Mouse (Mus musculus): ENCODE data around the gene Cacna1e.

Gene Cacna1e

GRCm38 (mm10) chr1:154622666-154623653 lies 261.3 kb downstream of the Cacna1e start:
- no peak for DNase-seq (ENCODE audit: low spot score)

- DNase-seq (ENCODE audit: low spot score) = no peak
Observed at GRCm38 (mm10) chr1:154617743-154618455, 266.4 kb downstream of the Cacna1e start.

- no peak for DNase-seq (ENCODE audit: low spot score)
Observed at GRCm38 (mm10) chr1:154615759-154616158, 268.5 kb downstream of the Cacna1e start.

- DNase-seq (ENCODE audit: low spot score) = no peak
Observed at GRCm38 (mm10) chr1:154608516-154608915, 275.8 kb downstream of the Cacna1e start.

GRCm38 (mm10) chr1:154607406-154607805 lies 276.9 kb downstream of the Cacna1e start:
- no peak for DNase-seq (ENCODE audit: low spot score)

- DNase-seq (ENCODE audit: low spot score) = no peak
Observed at GRCm38 (mm10) chr1:154605601-154606000, 278.7 kb downstream of the Cacna1e start.

- no peak for DNase-seq (ENCODE audit: low spot score)
Observed at GRCm38 (mm10) chr1:154603781-154604180, 280.5 kb downstream of the Cacna1e start.

- no peak for DNase-seq (ENCODE audit: low spot score)
Observed at GRCm38 (mm10) chr1:154602531-154602930, 281.8 kb downstream of the Cacna1e start.

- no peak for DNase-seq (ENCODE audit: low spot score)
Observed at GRCm38 (mm10) chr1:154582516-154582915, 301.8 kb downstream of the Cacna1e start.

- DNase-seq (ENCODE audit: low spot score) = no peak
Observed at GRCm38 (mm10) chr1:154579929-154580328, 304.4 kb downstream of the Cacna1e start.

- no peak for DNase-seq (ENCODE audit: low spot score)
Observed at GRCm38 (mm10) chr1:154578748-154579147, 305.6 kb downstream of the Cacna1e start.

GRCm38 (mm10) chr1:154576418-154576817 lies 307.9 kb downstream of the Cacna1e start:
- DNase-seq (ENCODE audit: low spot score) = no peak

GRCm38 (mm10) chr1:154566026-154566425 lies 318.3 kb downstream of the Cacna1e start:
- DNase-seq (ENCODE audit: low spot score) = no peak

GRCm38 (mm10) chr1:154555811-154556210 lies 328.5 kb downstream of the Cacna1e start:
- DNase-seq (ENCODE audit: low spot score) = no peak

- no peak for DNase-seq (ENCODE audit: low spot score)
Observed at GRCm38 (mm10) chr1:154553132-154553531, 331.2 kb downstream of the Cacna1e start.

- DNase-seq (ENCODE audit: low spot score) = no peak
Observed at GRCm38 (mm10) chr1:154537445-154537844, 346.9 kb downstream of the Cacna1e start.

GRCm38 (mm10) chr1:154536763-154537162 lies 347.5 kb downstream of the Cacna1e start:
- DNase-seq (ENCODE audit: low spot score) = no peak

- DNase-seq (ENCODE audit: low spot score) = no peak
Observed at GRCm38 (mm10) chr1:154532987-154533940, 351.0 kb downstream of the Cacna1e start.

- no peak for DNase-seq (ENCODE audit: low spot score)
Observed at GRCm38 (mm10) chr1:154529666-154530065, 354.6 kb downstream of the Cacna1e start.

GRCm38 (mm10) chr1:154528803-154529202 lies 355.5 kb downstream of the Cacna1e start:
- DNase-seq (ENCODE audit: low spot score) = no peak

GRCm38 (mm10) chr1:154520715-154521114 lies 363.6 kb downstream of the Cacna1e start:
- no peak for DNase-seq (ENCODE audit: low spot score)

GRCm38 (mm10) chr1:154515350-154515749 lies 369.0 kb downstream of the Cacna1e start:
- no peak for DNase-seq (ENCODE audit: low spot score)
